Mouse (Mus musculus): ENCODE data around the gene Pdpk1. TPM values are rescaled to one million over a fixed set of nuclear protein-coding genes. Genes with fewer than 3 reads are reported as not detected.

Pdpk1 gene
- polyA plus RNA-seq (2012; rRNA removed; ENCODE audit: low replicate concordance): 5.5 and 12.0 TPM in 2 replicates

DNA sequence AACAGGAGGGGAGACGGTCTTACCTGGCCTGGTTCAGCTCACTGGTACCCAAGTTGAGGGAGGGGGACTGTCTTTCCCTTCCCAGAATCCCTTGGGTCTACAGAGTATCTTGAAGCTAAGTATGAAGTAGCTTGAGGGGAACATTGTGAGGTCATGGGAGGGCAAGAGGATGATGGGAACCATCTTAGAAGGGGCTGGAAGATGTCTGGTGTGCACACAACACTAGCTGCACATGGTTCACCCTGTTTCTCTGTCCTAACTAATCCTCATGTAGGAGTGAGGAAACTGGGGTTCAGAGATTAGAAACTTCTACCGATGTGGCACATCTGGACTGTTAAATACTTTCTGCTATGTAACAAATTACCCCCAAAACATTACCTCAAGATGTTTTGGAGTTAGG is at the start of gene Pdpk1:
Gene Pdpk1, minus strand, starts transcription at position 101 of the 400 bp plus-strand sequence.

DNA sequence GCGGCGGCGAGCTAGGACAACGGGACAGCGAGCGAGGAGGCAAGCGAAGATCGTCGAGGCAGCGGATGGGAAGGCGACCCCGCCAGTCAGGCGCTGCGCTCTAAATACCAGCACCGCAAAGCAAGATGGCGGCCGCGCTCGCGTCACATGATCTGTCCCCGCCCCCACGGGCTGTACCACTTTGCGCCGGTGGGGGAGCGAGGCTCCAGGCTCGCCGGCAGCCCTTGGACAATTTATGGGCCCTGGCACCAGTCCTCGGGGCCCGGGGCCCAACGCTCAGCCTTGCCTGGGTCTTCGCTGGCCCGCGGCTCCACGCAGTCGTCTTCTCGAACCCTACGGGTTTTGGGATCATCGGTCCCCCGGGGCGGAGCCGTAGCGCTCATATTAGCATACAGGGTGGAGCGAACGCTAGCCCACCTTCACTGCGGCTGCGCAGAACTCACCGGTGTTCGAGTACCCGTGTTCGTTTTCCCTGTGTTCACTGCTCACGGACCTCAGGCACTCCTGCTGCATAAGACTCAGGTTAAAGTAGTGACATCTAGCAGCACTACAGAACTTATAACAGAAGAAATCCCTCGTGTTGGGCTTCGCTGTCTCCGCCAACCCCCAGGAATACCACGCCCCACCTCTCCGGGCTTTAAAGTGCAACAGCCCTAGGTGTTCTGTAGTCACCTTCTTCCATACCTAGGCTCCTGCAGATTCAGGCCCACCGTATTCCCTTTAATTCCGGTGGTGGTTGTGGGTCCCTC is 18.8 kb upstream of the Pdpk1 start, which contains the start of gene Atp6v0c:
Gene Atp6v0c, minus strand, starts transcription at position 386 of the 749 bp plus-strand sequence.

DNA sequence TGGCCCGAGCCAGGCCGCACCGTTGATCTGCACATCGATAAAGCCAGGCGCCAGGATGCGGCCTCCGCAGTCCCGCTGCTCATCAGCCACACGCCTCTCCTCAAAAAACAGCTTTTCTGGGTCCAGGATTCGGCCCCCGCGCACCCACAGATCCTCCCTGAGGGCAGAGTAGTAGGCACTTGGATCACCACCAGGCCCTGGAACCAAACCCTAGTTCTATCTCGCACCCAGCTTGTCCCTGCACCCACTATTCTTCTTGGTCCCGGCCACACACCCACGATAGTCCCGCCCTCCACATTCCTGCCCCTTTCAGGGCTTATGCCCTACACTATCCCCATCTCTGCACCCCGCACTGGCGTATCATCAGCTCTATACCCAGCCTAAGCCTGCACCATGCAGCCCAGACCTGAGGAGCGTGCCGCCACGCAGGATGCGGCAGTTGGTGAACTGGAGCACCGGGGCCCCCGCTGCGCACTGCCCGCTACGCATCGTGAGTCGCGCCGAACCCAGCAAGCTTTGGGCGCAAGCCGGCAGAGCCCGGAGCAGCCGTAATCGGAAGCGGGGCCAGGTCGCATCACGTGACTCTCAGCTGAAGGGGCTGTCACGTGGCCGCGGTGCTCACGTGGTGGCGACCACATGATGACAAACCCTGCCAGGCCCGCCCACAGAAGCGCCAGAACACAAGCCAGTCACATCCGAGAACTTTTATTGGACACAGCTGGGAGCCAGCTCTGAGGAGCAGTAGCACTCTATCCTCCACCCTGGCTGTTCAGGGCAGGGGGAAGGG is 12.6 kb upstream of the Pdpk1 start, which contains the start of gene Amdhd2:
Gene Amdhd2, minus strand, starts transcription at position 591 of the 787 bp plus-strand sequence.

DNA sequence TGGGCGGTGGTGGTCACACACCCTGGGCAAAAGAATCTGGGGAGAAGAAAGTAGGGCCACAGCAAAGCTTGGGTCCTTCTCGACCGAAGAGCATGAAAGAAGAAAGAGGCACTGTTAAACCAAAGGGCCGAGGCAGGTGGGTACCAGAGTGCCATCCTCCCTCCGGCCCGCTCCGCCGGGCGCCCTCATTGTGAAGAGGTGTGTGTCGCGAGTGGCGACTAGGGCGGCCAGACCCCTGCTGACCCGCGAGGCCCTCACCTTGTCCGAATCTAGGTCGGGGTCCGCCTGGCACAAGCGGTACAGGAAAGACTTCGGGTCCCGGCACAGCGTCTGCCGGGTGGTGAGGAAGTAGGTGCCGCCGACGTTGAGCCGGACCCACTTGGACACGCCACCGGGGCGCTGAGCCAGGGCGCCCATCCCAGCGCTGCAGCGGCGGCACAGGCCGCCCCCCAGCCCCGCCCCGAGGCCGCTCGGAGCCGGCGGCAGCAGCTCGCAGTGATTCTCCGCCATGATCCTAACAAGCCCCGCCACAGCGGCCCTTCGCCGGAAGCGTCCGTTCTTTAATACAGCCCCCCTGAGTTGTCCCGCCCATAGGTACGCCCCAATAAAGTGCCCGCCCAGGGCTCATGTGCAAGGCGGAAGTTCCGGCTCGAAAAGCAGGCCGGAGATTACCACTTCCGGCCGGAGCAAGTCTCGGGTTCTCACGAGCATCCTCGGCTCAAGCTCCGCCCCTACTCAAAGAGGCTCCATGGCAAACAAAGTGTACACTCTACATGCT is 77.6 kb downstream of the Pdpk1 start, which contains the start of gene Kctd5:
Gene Kctd5, minus strand, starts transcription at position 567 of the 778 bp plus-strand sequence.

DNA sequence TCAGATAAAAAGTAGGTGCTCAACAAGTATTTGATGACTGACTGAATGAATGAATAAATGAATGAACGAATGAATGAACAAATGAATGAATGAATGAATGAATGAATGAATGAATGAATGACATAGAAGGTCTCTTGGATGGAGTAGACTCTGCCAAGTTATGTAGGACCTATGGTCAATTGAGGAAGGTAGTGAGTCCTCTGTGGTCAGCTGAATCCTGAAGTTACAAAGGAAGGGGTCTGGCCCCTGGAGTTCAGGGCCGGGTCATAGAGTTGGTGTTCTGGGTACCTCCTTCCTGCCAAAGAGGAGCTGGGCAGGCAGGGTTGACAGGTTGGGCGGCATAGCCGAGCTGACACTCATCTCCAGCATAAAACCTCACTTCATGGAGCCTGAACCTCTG is 112.9 kb downstream of the Pdpk1 start, which contains the start of gene Prss27:
Gene Prss27, plus strand, starts transcription at position 301 of the 400 bp plus-strand sequence.

Other genes with a start within 250 kb of the Pdpk1 start
- gene Dcpp3, start 233.5 kb downstream of the Pdpk1 start, polyA plus RNA-seq (2012; rRNA removed; ENCODE audit: low replicate concordance): not detected in 2 replicates
- gene Sbp, start 209.3 kb downstream of the Pdpk1 start, polyA plus RNA-seq (2012; rRNA removed; ENCODE audit: low replicate concordance): not detected in 2 replicates
- not detected in 2 replicates for gene Sbpl, start 195.7 kb downstream of the Pdpk1 start, polyA plus RNA-seq (2012; rRNA removed; ENCODE audit: low replicate concordance)
- 22.5 and 226 TPM in 2 replicates for gene Prss30, start 170.4 kb downstream of the Pdpk1 start, polyA plus RNA-seq (2012; rRNA removed; ENCODE audit: low replicate concordance)
- gene Prss22, start 152.8 kb downstream of the Pdpk1 start, polyA plus RNA-seq (2012; rRNA removed; ENCODE audit: low replicate concordance): 0.25 and 0.68 TPM in 2 replicates
- gene Prss27, start 112.8 kb downstream of the Pdpk1 start, polyA plus RNA-seq (2012; rRNA removed; ENCODE audit: low replicate concordance): 3.0 and 5.6 TPM in 2 replicates
- gene Kctd5, start 77.4 kb downstream of the Pdpk1 start, polyA plus RNA-seq (2012; rRNA removed; ENCODE audit: low replicate concordance): 46.8 and 98.2 TPM in 2 replicates
- gene Amdhd2, start 12.8 kb upstream of the Pdpk1 start, polyA plus RNA-seq (2012; rRNA removed; ENCODE audit: low replicate concordance): 109 and 237 TPM in 2 replicates
- gene Atp6v0c, start 18.8 kb upstream of the Pdpk1 start, polyA plus RNA-seq (2012; rRNA removed; ENCODE audit: low replicate concordance): 833 and 1,086 TPM in 2 replicates
- gene Tbc1d24, start 54.6 kb upstream of the Pdpk1 start, polyA plus RNA-seq (2012; rRNA removed; ENCODE audit: low replicate concordance): 13.4 and 31.3 TPM in 2 replicates
- gene Ntn3, start 58.6 kb upstream of the Pdpk1 start, polyA plus RNA-seq (2012; rRNA removed; ENCODE audit: low replicate concordance): 1.5 and 1.6 TPM in 2 replicates
- gene Tedc2, start 69.9 kb upstream of the Pdpk1 start, polyA plus RNA-seq (2012; rRNA removed; ENCODE audit: low replicate concordance): 4.1 and 5.2 TPM in 2 replicates
- 6.4 and 6.6 TPM in 2 replicates for gene Ccnf, start 100.6 kb upstream of the Pdpk1 start, polyA plus RNA-seq (2012; rRNA removed; ENCODE audit: low replicate concordance)
- not detected in 2 replicates for gene Abca17, start 200.1 kb upstream of the Pdpk1 start, polyA plus RNA-seq (2012; rRNA removed; ENCODE audit: low replicate concordance)
- gene Abca3, start 201.0 kb upstream of the Pdpk1 start, polyA plus RNA-seq (2012; rRNA removed; ENCODE audit: low replicate concordance): 18.3 and 19.2 TPM in 2 replicates

All from duodenum, adult 2 months (tissue).